Mouse (Mus musculus) G1E (cell line): Measurements from ENCODE around the gene Fam166a.

Source experiments
- CTCF ChIP-seq: IDR thresholded peaks from 2 replicates; pipeline ENCODE4 v1.5.1; 2012; ENCODE audit warnings: low read depth, low read length, inconsistent platforms, mixed read lengths
- GATA1 ChIP-seq: IDR thresholded peaks from 2 replicates; pipeline ENCODE4 v1.6.1; 2012; ENCODE audit warnings: borderline replicate concordance, low read length, inconsistent platforms, mixed read lengths
- GATA2 ChIP-seq: IDR thresholded peaks from 2 replicates; pipeline ENCODE4 v1.6.1; 2012; ENCODE audit warnings: low read depth, low read length, inconsistent platforms, borderline replicate concordance
- POLR2AphosphoS5 ChIP-seq: IDR thresholded peaks from 2 replicates; pipeline ENCODE4 v1.6.1; 2012; ENCODE audit warnings: low read depth, low read length, inconsistent platforms; ENCODE audit not compliant: insufficient replicate concordance
- TAL1 ChIP-seq: conservative IDR thresholded peaks from 2 replicates; pipeline ENCODE4 v1.6.1; 2012; ENCODE audit warnings: low read depth, low read length, inconsistent platforms, mixed read lengths

DNA sequence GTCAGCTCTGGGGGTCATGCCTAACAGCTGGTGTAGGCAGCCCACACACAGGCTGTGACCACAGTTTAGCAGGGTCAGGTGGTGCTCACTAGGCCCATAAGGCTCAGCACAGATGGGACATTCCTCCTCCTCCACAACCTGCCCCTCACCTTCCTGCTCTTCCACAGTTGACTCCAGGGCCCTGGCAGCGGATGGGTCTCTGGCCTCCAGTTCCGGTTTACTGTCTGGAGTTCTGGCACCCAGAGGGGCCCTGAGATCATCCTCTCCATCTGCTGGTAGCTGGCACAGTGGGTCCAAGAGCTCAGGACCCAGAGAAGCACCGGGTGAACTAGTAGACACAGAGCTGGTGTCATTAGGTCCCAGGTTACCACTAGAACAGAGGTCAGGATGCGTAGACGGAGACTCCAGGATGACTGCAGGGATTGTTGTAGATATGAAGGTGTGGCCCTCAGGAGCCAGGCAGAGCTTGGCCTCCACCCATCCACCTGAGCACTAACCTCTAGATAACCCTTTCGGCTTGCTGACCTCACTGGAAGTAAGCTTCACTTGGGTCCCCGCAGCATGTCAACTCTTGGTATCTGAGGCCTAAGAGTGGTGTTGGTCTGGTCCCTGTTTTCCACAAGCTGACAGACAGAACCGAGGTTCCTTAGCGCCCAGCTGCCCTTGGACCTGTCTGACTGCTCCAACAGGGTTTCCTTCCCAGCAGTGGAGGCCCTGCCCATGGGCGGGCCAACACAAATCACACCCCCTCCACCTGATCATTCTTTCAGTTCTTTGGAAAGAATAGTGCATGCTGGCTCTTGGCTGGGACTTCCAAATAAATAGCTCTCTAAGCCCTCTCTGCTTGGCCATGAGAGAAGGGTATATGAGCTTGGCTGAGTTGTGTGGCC is 27.9 kb downstream of the Fam166a start, which contains the start of gene AL732309.1:
- TF ChIP-seq CTCF (no peak), GATA1 (no peak), POLR2AphosphoS5 (no peak), TAL1 (no peak), GATA2 (no peak)
